Mouse (Mus musculus): Measurements from ENCODE around the gene Tesc. TPM values are rescaled to one million over a fixed set of nuclear protein-coding genes. Genes with fewer than 3 reads are reported as not detected.

Tesc gene
- polyA plus RNA-seq, 1 experiment from 2014 or later: 3.3 TPM

DNA sequence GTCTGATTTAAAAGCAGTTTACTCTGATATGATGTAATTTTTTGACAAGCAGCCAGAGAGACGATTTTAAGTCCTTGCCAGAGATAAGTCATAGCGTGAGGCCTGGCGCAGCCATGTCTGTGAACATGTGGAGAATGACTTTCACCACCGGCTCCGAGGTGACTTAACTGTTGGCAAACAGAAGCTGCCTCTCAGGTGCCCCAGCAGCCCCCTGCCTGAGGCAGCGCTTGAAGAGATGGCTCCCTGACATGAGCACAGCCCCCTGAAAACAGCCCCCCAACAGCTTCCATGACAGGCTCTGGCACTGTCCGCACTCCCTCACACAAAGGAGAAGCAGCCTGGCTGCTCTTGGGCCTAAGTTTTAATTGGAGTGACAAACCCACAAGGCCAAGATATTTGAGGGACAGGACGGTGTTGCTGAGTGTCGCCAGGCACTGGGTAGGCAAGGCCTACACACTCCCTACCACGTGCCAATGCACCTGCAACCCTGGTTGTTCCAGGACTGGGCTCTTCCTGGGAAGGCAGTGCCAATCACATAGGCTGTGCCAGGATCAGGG is 56.7 kb downstream of the Tesc start:
- WGBS: 55% methylated on average over 10 of the region's 10 CpGs
- no peak overlapping the region for H3K9ac ChIP-seq
- H3K36me3 ChIP-seq: 0 out of 2 replicates have a peak, but pooled peaks cover 5% of the 10 kb centered on the region
- peaks cover 28% of the 10 kb centered on the region for H3K4me1 ChIP-seq (replicated peaks)
- no peak overlapping the region for H3K4me3 ChIP-seq (replicated peaks)
- no peak overlapping the region for H3K4me2 ChIP-seq (replicated peaks)
- H3K9me3 ChIP-seq: no peaks in the 10 kb centered on the region
- ATAC-seq: no peak
- H3K27me3 ChIP-seq (replicated peaks): no peaks in the 10 kb centered on the region
- H3K27ac ChIP-seq: peak overlapping the region; percentile 14; the same call in 1 of the 2 replicates

DNA sequence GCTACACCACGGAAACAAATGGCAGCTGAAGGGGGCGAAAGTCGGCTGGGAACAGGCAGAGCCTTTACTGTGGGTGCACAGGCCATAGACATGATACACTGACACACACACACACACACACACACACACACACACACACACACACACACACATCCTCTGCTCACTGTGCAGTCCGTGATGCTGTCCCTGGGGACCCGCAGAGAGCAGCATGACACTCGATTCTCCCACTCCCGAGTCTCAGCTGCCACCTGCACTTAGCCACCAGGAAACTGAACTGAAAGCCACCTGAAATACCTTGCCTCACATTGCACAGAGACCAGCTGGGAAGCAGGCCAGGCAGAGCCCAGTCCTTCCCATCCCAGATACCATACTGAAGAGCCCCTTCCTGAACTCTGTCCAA is 57.8 kb downstream of the Tesc start:
- 67% methylated on average over 7 of the region's 7 CpGs for WGBS
- no peak for ATAC-seq
- no peak overlapping the region for H3K9ac ChIP-seq

DNA sequence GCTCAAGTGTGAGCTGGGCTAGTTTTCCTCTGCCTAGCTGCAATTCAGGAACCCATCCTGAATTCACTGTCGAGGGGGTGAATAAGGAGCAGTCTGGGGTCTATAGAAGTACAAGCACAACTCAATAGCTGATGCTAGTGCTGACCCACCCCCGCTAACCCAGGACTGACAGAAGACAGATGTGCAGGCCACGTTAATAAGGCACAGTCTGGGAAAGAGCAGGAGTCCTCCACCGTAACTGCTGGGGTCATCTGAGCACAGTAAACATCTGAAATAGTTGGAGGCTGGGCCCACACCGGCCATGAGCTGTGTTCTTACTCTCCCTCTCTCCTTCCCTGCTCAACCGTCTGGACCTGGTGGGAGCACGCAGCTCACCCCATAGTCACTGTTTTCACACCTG is 59.4 kb downstream of the Tesc start:
- peaks cover 25% of the 10 kb centered on the region for H3K4me1 ChIP-seq (replicated peaks)
- H3K27ac ChIP-seq: no peak overlapping the region
- no peaks in the 10 kb centered on the region for H3K27me3 ChIP-seq (replicated peaks)
- H3K9me3 ChIP-seq: no peaks in the 10 kb centered on the region
- no peak overlapping the region for H3K4me2 ChIP-seq (replicated peaks)
- WGBS: 29% methylated on average over 7 of the region's 7 CpGs
- no peak overlapping the region for H3K4me3 ChIP-seq (replicated peaks)
- ATAC-seq: no peak
- peaks cover 20% of the 10 kb centered on the region for H3K36me3 ChIP-seq
- no peak overlapping the region for H3K9ac ChIP-seq

More for the DNA sequence above, 57.8 kb downstream of the Tesc start:
- no peaks in the 10 kb centered on the region for H3K9me3 ChIP-seq
- H3K4me3 ChIP-seq (replicated peaks): no peak overlapping the region
- H3K4me2 ChIP-seq (replicated peaks): no peak overlapping the region
- H3K27me3 ChIP-seq (replicated peaks): no peaks in the 10 kb centered on the region
- H3K27ac ChIP-seq: no peak overlapping the region
- peaks cover 9% of the 10 kb centered on the region; the same call in 1 of the 2 replicates for H3K36me3 ChIP-seq
- H3K4me1 ChIP-seq (replicated peaks): peaks cover 29% of the 10 kb centered on the region

DNA sequence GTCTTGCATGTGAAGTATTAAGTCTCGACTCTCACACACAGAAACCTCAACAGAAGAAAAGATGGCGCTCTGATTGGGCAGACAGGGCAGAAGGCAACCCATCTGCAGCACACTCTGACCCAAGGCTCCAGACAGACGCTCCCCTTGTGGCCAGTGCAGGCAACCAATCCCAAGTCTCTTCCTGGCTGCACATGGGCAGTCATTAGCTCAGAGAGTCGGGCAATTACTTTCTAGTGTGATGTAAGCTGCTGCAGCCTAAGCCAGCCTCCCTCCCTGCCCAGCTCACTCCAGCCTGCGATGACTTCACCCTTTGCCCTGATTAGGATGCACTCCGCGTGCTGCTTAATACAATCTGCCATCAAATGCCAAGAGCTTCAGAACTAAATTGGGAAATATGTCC is 61.6 kb downstream of the Tesc start:
- H3K4me2 ChIP-seq (replicated peaks): no peak overlapping the region
- ATAC-seq: peak; percentile 68
- H3K9ac ChIP-seq: no peak overlapping the region
- no peaks in the 10 kb centered on the region for H3K9me3 ChIP-seq
- no peak overlapping the region for H3K27ac ChIP-seq
- peaks cover 27% of the 10 kb centered on the region for H3K36me3 ChIP-seq
- H3K4me1 ChIP-seq (replicated peaks): peaks cover 15% of the 10 kb centered on the region; the same call in 1 of the 2 replicates
- 50% methylated on average over 7 of the region's 7 CpGs for WGBS
- H3K27me3 ChIP-seq (replicated peaks): no peaks in the 10 kb centered on the region
- H3K4me3 ChIP-seq (replicated peaks): no peak overlapping the region

DNA sequence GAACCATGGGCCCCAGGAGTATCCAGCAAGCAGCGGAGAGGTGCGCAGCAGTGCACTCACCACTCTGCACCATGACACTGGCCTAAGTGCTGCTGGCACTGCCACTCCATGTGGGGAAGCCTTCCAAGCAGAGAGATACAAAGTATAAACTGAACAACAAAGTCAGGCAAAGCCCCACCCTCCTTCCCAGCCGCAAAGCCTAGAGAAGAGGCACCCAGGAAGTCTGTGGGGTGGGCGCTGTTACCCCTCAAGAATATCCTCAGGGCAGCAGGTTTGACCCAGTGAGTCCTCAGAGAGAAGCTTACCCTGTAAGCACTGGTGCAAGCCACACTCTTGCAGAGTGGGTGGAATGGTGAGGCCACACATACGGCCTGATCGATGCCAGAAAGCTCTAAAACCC is 62.6 kb downstream of the Tesc start:
- H3K27me3 ChIP-seq (replicated peaks): no peaks in the 10 kb centered on the region
- no peak overlapping the region for H3K4me2 ChIP-seq (replicated peaks)
- H3K9me3 ChIP-seq: no peaks in the 10 kb centered on the region
- H3K36me3 ChIP-seq: peaks cover 27% of the 10 kb centered on the region
- H3K4me3 ChIP-seq (replicated peaks): no peak overlapping the region
- H3K9ac ChIP-seq: no peak overlapping the region
- ATAC-seq: no peak
- H3K27ac ChIP-seq: no peak overlapping the region
- WGBS: 95% methylated on average over 6 of the region's 6 CpGs
- 0 out of 2 replicates have a peak, but pooled peaks cover 9% of the 10 kb centered on the region for H3K4me1 ChIP-seq (replicated peaks)

- Histone ChIP-seq H3K36me3 (peaks cover 27% of the 10 kb centered on the region), H3K9me3 (no peaks in the 10 kb centered on the region), H3K27me3 (replicated peaks) (no peaks in the 10 kb centered on the region), H3K4me1 (replicated peaks) (0 out of 2 replicates have a peak, but pooled peaks cover 9% of the 10 kb centered on the region), H3K9ac (no peak overlapping the region), H3K4me3 (replicated peaks) (no peak overlapping the region), H3K4me2 (replicated peaks) (no peak overlapping the region), H3K27ac (no peak overlapping the region)
- ATAC-seq: no peak
- 94% methylated on average over 2 of the region's 2 CpGs for WGBS
Observed at GRCm38 (mm10) chr5:118090837-118091236, 63.3 kb downstream of the Tesc start.

GRCm38 (mm10) chr5:118093321-118094035 is 65.9 kb downstream of the Tesc start:
- no peak for ATAC-seq
- Histone ChIP-seq H3K4me1 (replicated peaks) (0 out of 2 replicates have a peak, but pooled peaks cover 4% of the 10 kb centered on the region), H3K9me3 (no peaks in the 10 kb centered on the region), H3K9ac (no peak overlapping the region), H3K36me3 (peaks cover 27% of the 10 kb centered on the region), H3K4me3 (replicated peaks) (no peak overlapping the region), H3K4me2 (replicated peaks) (no peak overlapping the region), H3K27me3 (replicated peaks) (no peaks in the 10 kb centered on the region), H3K27ac (no peak overlapping the region)
- WGBS: 78% methylated on average over 11 of the region's 11 CpGs

- 86% methylated on average over 11 of the region's 11 CpGs for whole genome bisulfite sequencing
- Histone ChIP-seq H3K36me3 (peaks cover 17% of the 10 kb centered on the region), H3K4me1 (replicated peaks) (no peaks in the 10 kb centered on the region), H3K27me3 (replicated peaks) (no peaks in the 10 kb centered on the region), H3K27ac (no peak overlapping the region), H3K4me2 (replicated peaks) (no peak overlapping the region), H3K9me3 (no peaks in the 10 kb centered on the region), H3K4me3 (replicated peaks) (no peak overlapping the region), H3K9ac (no peak overlapping the region)
- ATAC-seq: no peak
Observed at GRCm38 (mm10) chr5:118095433-118095832, 67.9 kb downstream of the Tesc start.

DNA sequence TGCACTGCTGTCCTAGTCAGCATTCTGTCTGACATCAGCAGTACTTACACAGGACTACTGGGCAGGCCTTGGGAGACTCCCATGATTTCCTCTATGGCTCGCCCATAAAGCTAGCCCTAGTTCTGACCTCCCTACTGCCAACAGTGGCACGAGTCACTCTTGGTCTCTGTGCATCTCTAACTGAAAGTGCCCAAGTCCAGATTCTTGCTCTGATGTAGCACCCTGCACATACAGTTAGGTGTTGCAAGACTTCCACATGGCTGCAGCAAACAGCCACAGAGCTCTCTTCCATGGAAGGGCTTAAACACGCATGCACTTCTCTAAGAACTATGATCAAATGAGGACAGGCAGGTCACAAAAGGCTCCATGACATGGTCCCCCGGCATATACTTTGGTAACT is 68.3 kb downstream of the Tesc start:
- no peak for ATAC-seq
- Histone ChIP-seq H3K9ac (no peak overlapping the region), H3K36me3 (peaks cover 17% of the 10 kb centered on the region), H3K27ac (no peak overlapping the region), H3K4me3 (replicated peaks) (no peak overlapping the region), H3K4me2 (replicated peaks) (no peak overlapping the region), H3K27me3 (replicated peaks) (no peaks in the 10 kb centered on the region), H3K9me3 (no peaks in the 10 kb centered on the region), H3K4me1 (replicated peaks) (no peaks in the 10 kb centered on the region)
- 88% methylated on average over 4 of the region's 4 CpGs for WGBS

GRCm38 (mm10) chr5:118096317-118096716 is 68.8 kb downstream of the Tesc start:
- 90% methylated on average over 3 of the region's 3 CpGs for WGBS
- H3K36me3 ChIP-seq: peaks cover 14% of the 10 kb centered on the region
- no peak for ATAC-seq

DNA sequence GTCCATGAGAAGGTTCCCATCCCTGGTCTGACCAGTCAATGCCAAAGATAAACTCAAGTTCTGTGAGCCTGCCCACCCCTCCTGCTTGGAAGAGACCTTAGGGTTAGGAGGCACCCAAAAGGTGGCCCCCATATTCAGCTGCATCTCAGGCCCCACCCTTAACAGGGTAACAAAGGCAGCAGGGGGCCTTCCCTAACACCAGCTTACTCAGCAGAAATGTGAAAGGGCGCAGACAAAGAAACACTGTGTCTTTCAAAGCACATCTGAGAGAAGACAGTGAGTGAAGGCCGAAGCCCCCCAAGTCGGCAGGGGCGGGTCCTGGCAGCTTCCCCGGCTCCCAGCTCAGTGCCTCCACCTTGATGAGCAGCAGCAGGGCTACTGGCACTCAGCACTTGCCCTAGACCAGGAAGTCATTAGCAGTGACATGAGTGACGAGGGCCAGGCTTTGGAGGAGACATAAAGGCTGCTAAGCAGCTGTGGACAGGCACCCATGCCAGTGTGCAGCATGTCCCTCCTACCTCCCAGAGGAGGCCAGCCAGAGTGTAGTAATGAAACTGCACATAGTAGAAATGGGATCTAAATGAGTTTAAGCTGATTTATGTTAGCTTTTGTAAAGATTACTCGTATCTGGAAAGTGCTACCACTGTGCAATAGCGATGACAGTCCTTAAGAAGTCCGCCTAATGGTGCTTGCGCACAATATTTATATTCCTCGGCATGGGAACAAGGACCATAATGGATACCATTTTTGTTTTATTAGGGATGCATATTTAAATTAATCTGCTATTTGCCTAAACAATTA is 71.7 kb downstream of the Tesc start:
- 55% methylated on average over 11 of the region's 11 CpGs for WGBS
- Histone ChIP-seq H3K36me3 (no peaks in the 10 kb centered on the region), H3K9me3 (no peaks in the 10 kb centered on the region), H3K27ac (no peak overlapping the region), H3K4me2 (replicated peaks) (no peak overlapping the region), H3K27me3 (replicated peaks) (no peaks in the 10 kb centered on the region), H3K9ac (no peak overlapping the region), H3K4me1 (replicated peaks) (no peaks in the 10 kb centered on the region), H3K4me3 (replicated peaks) (no peak overlapping the region)
- ATAC-seq: peak; percentile 61

More at GRCm38 (mm10) chr5:118096317-118096716, 68.8 kb downstream of the Tesc start:
- Histone ChIP-seq H3K4me1 (replicated peaks) (no peaks in the 10 kb centered on the region), H3K9ac (no peak overlapping the region), H3K4me3 (replicated peaks) (no peak overlapping the region), H3K27me3 (replicated peaks) (no peaks in the 10 kb centered on the region), H3K9me3 (no peaks in the 10 kb centered on the region), H3K27ac (no peak overlapping the region), H3K4me2 (replicated peaks) (no peak overlapping the region)

DNA sequence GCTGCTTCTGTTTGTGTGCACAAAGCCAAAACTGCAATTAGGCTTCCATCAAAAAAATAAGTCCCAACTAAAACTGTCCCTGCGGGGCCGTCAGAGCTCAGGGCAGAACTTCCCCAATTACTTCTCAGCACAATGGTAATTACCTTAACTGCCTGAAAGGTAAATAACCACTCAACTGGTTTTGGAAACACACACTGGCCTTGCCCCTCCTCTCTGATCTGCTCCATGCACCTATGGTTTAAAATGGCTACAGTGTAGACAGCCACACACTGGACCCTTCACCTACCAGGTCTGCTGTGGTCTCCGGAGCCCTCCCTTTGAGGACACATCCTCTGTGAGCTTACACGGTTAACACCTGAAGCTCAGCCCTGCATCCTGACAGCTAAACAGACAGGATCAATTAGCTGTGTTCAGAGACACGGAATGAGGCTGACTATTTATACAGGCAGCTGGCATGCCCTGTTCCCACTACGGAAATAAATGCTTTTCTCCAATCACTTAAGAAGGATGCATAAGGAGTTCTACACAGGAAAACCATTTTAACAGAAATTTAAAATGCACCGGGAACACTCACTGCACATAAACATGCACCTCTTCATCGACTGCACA is 72.4 kb downstream of the Tesc start:
- H3K4me2 ChIP-seq (replicated peaks): no peak overlapping the region
- no peak overlapping the region for H3K27ac ChIP-seq
- H3K4me3 ChIP-seq (replicated peaks): no peak overlapping the region
- H3K4me1 ChIP-seq (replicated peaks): no peaks in the 10 kb centered on the region
- H3K9ac ChIP-seq: no peak overlapping the region
- no peaks in the 10 kb centered on the region for H3K9me3 ChIP-seq
- 50% methylated on average over 8 of the region's 8 CpGs for whole genome bisulfite sequencing
- no peaks in the 10 kb centered on the region for H3K36me3 ChIP-seq
- 0 out of 2 replicates have a peak, but pooled peaks have one; percentile 8 for ATAC-seq
- H3K27me3 ChIP-seq (replicated peaks): no peaks in the 10 kb centered on the region

Measured in intestine, embryonic 15.5 days (tissue).